Mouse (Mus musculus) myocyte (in vitro differentiated cells): Measurements from ENCODE around the gene Slc44a1.

ENCODE experiments used
- CEBPB ChIP-seq: IDR thresholded peaks from 2 replicates; pipeline ENCODE4 v1.6.1; 2011; ENCODE audit warnings: mild to moderate bottlenecking, moderate library complexity; ENCODE audit not compliant: poor library complexity, insufficient read depth, severe bottlenecking
- E2F4 ChIP-seq: IDR thresholded peaks from one replicate; pipeline ENCODE4 v1.6.1; 2011; ENCODE audit warnings: mild to moderate bottlenecking, control low read depth, moderate library complexity; ENCODE audit not compliant: insufficient read depth
- MAX ChIP-seq: IDR thresholded peaks from one replicate; pipeline ENCODE4 v1.6.1; 2011; ENCODE audit warnings: low read depth, mild to moderate bottlenecking, control low read depth
- MYOG ChIP-seq, 3 experiments: IDR thresholded peaks; one replicate each; pipeline ENCODE4 v1.6.1; 2011; ENCODE audit warnings: control low read depth in 2 of 3, low read depth in 2 of 3, mild to moderate bottlenecking in 2 of 3; ENCODE audit not compliant: insufficient read length in 2 of 3, control insufficient read depth in 1 of 3, insufficient read depth in 1 of 3
- POLR2A ChIP-seq: IDR thresholded peaks from one replicate; pipeline ENCODE4 v1.6.1; 2011; ENCODE audit warnings: low read depth, mild to moderate bottlenecking, control low read depth, moderate library complexity; ENCODE audit not compliant: insufficient read length
- POLR2AphosphoS2 ChIP-seq: IDR thresholded peaks from one replicate; pipeline ENCODE4 v1.6.1; 2011; ENCODE audit warnings: low read depth, control low read depth; ENCODE audit not compliant: insufficient read length
- REST ChIP-seq: IDR thresholded peaks from one replicate; pipeline ENCODE4 v1.6.1; 2011; ENCODE audit warnings: mild to moderate bottlenecking, control low read depth, moderate library complexity; ENCODE audit not compliant: insufficient read depth, insufficient read length
- TCF12 ChIP-seq: IDR thresholded peaks from one replicate; pipeline ENCODE4 v1.6.1; 2011; ENCODE audit warnings: mild to moderate bottlenecking, control low read depth; ENCODE audit not compliant: poor library complexity, insufficient read depth, severe bottlenecking
- TCF3 ChIP-seq: IDR thresholded peaks from one replicate; pipeline ENCODE4 v1.6.1; 2011; ENCODE audit warnings: low read depth, control low read depth; ENCODE audit not compliant: insufficient read length
- USF1 ChIP-seq: IDR thresholded peaks from one replicate; pipeline ENCODE4 v1.6.1; 2011; ENCODE audit warnings: low read depth, mild to moderate bottlenecking, control low read depth, moderate library complexity

GRCm38 (mm10) chr4:53564618-53565017 is 124.4 kb downstream of the Slc44a1 start:
- TF ChIP-seq POLR2A: no peak
- no peak for TF ChIP-seq MAX
- TF ChIP-seq POLR2AphosphoS2: no peak
- TF ChIP-seq TCF3: no peak
- TF ChIP-seq REST: no peak
- no peak for TF ChIP-seq USF1
- no peak for TF ChIP-seq MYOG (IDR thresholded peaks at IDR 0.05; ENCODE audit: control insufficient read depth in 1 of 3, insufficient read depth in 1 of 3, insufficient read length in 2 of 3, low read depth in 2 of 3)
- no peak for TF ChIP-seq E2F4
- no peak for TF ChIP-seq CEBPB
- no peak for TF ChIP-seq TCF12
